ENCODE assay signal across 21 mouse cellular contexts in genomic region chr8:104205292-104205691, GRCm38 (mm10). TPM values are rescaled to one million over a fixed set of nuclear protein-coding genes. Genes with fewer than 3 reads are reported as not detected.
DNase-seq lines count a peak whose midpoint lies in the region; ATAC-seq lines count a peak whose summit lies in the region.
"Had no signal": no experiment of that assay in that cellular context is flagged by ENCODE, and none has a peak within 500 bp of the region (broad histone marks: within the 10 kb centered on the region; RNA-seq: fewer than 3 reads in every experiment).

No protein-coding gene starts in this region.

- no peak overlapping the region for H3K27ac ChIP-seq in hindbrain, embryonic 13.5 days
- no peak overlapping the region for H3K27ac ChIP-seq in hindbrain, embryonic 10.5 days
- no peak overlapping the region for H3K27ac ChIP-seq in hindbrain, embryonic 16.5 days (ENCODE audit: low read depth, low read length)
- H3K27ac ChIP-seq: embryonic facial prominence, embryonic 10.5 days; forebrain, embryonic 13.5 days; heart, embryonic 13.5 days had no signal

- H3K4me3 ChIP-seq in hindbrain, embryonic 13.5 days: no peak overlapping the region
- no peak overlapping the region for H3K4me3 ChIP-seq in hindbrain, embryonic 10.5 days
- no peak overlapping the region for H3K4me3 ChIP-seq in hindbrain, embryonic 16.5 days (ENCODE audit: low read length)
- H3K4me3 ChIP-seq: embryonic facial prominence, embryonic 10.5 days; forebrain, embryonic 13.5 days; heart, embryonic 13.5 days had no signal

- H3K4me2 ChIP-seq in hindbrain, embryonic 13.5 days: no peak overlapping the region
- no peak overlapping the region for H3K4me2 ChIP-seq in hindbrain, embryonic 16.5 days (ENCODE audit: low read length)
- H3K4me2 ChIP-seq: forebrain, embryonic 13.5 days; heart, embryonic 13.5 days had no signal

- H3K9me3 ChIP-seq in hindbrain, embryonic 13.5 days: no peaks in the 10 kb centered on the region
- no peaks in the 10 kb centered on the region for H3K9me3 ChIP-seq in hindbrain, embryonic 10.5 days
- no peaks in the 10 kb centered on the region; the same call in 1 of the 2 replicates for H3K9me3 ChIP-seq in hindbrain, embryonic 16.5 days (ENCODE audit: control insufficient read depth, low read length)
- H3K9me3 ChIP-seq: embryonic facial prominence, embryonic 10.5 days had no signal

- ATAC-seq in hindbrain, embryonic 13.5 days (ENCODE audit: low FRiP score): peak; percentile 54; the same call in 1 of the 2 replicates
- ATAC-seq in hindbrain, embryonic 16.5 days: peak; percentile 37
- no peak for ATAC-seq in granulocyte monocyte progenitor cell, adult 5-6 weeks (replicated peaks; ENCODE audit: poor library complexity, severe bottlenecking)
- ATAC-seq: forebrain, embryonic 13.5 days; forebrain, postnatal 0 days; inflammation-experienced regulatory T-cells, adult 6 months; intestine, postnatal 0 days; Patski had no signal

- 0 out of 2 replicates have a peak, but pooled peaks cover 15% of the 10 kb centered on the region for H3K27me3 ChIP-seq in hindbrain, embryonic 13.5 days
- peaks cover 26% of the 10 kb centered on the region; the same call in 1 of the 2 replicates for H3K27me3 ChIP-seq in hindbrain, embryonic 10.5 days (ENCODE audit: insufficient read depth, poor library complexity, severe bottlenecking)
- no peaks in the 10 kb centered on the region for H3K27me3 ChIP-seq in hindbrain, embryonic 16.5 days (replicated peaks; ENCODE audit: control insufficient read depth, insufficient read depth, low read length)
- H3K27me3 ChIP-seq: forebrain, embryonic 13.5 days had no signal

- DNase-seq in embryo, embryonic 10.5 days (ENCODE audit: low spot score): peak; percentile 6
- DNase-seq in embryo, embryonic 11 days: no peak
- no peak for DNase-seq in hindbrain, embryonic 10.5 days (ENCODE audit: low spot score)
- DNase-seq in R1 (ENCODE audit: low read depth, low spot score): peak; percentile 8
- DNase-seq: adrenal gland, postnatal 10 days; cerebellum, adult 11-12 months; cerebellum, adult 9-10 months; cerebellum, postnatal 25 days; forebrain, postnatal 0 days; gastrocnemius, postnatal 14 days; heart, postnatal 4 days had no signal

- no peak overlapping the region for H3K9ac ChIP-seq in hindbrain, embryonic 13.5 days
- H3K9ac ChIP-seq in hindbrain, embryonic 16.5 days (ENCODE audit: low read depth, low read length): no peak overlapping the region
- H3K9ac ChIP-seq: forebrain, embryonic 13.5 days; forebrain, postnatal 0 days; heart, embryonic 13.5 days had no signal

- H3K4me1 ChIP-seq in hindbrain, embryonic 13.5 days (replicated peaks): no peaks in the 10 kb centered on the region
- H3K4me1 ChIP-seq in hindbrain, embryonic 10.5 days (replicated peaks): no peaks in the 10 kb centered on the region
- H3K4me1 ChIP-seq in hindbrain, embryonic 16.5 days (ENCODE audit: control insufficient read depth, insufficient read depth, low read depth, low read length): no peaks in the 10 kb centered on the region
- H3K4me1 ChIP-seq: embryonic facial prominence, embryonic 10.5 days; forebrain, embryonic 13.5 days; heart, embryonic 13.5 days had no signal

- H3K36me3 ChIP-seq in hindbrain, embryonic 13.5 days: no peaks in the 10 kb centered on the region
- no peaks in the 10 kb centered on the region for H3K36me3 ChIP-seq in hindbrain, embryonic 10.5 days
- no peaks in the 10 kb centered on the region for H3K36me3 ChIP-seq in hindbrain, embryonic 16.5 days (ENCODE audit: control insufficient read depth, insufficient read depth, low read length)
- H3K36me3 ChIP-seq: embryonic facial prominence, embryonic 10.5 days; heart, embryonic 13.5 days had no signal

- WGBS in hindbrain, embryonic 13.5 days: 32% methylated on average over 3 of the region's 3 CpGs
- 59% methylated on average over 3 of the region's 3 CpGs for WGBS in hindbrain, embryonic 10.5 days
- 33% methylated on average over 3 of the region's 3 CpGs for WGBS in hindbrain, embryonic 16.5 days

RNA-seq across cellular contexts. Expression of gene Bean1, which starts 35.0 kb away (rescaled TPM):
- 3.3 and 4.4 TPM in 2 replicates for polyA plus RNA-seq in hindbrain, embryonic 13.5 days (2015; fragmentation: Nextera tagmentation; extraction: Ambion mirVana)
- 0.15 and 0.85 TPM in 2 replicates for polyA plus RNA-seq in hindbrain, embryonic 10.5 days (2016; fragmentation: Nextera tagmentation; extraction: Ambion mirVana)
- polyA plus RNA-seq in hindbrain, embryonic 16.5 days (2015; fragmentation: Nextera tagmentation; extraction: Ambion mirVana): 7.8 and 8.8 TPM in 2 replicates
- total RNA-seq in granulocyte monocyte progenitor cell, adult 5-6 weeks (2014; fragmentation: Nextera tagmentation): not detected in 2 replicates
- total RNA-seq in granulocyte monocyte progenitor cell, adult 5-6 weeks (2017): not detected in 2 replicates
- total RNA-seq: MEL had no signal
- polyA plus RNA-seq: inflammation-experienced regulatory T-cells, adult 6 months; Patski had no signal

RNA-seq across cellular contexts. Expression of gene Tk2, which starts 43.1 kb away (rescaled TPM):
- 45.7 TPM in 2 replicates for polyA plus RNA-seq in hindbrain, embryonic 13.5 days (2015; fragmentation: Nextera tagmentation; extraction: Ambion mirVana)
- 28.3 and 31.7 TPM in 2 replicates for polyA plus RNA-seq in hindbrain, embryonic 10.5 days (2016; fragmentation: Nextera tagmentation; extraction: Ambion mirVana)
- 49.0 and 50.3 TPM in 2 replicates for polyA plus RNA-seq in hindbrain, embryonic 16.5 days (2015; fragmentation: Nextera tagmentation; extraction: Ambion mirVana)
- total RNA-seq in granulocyte monocyte progenitor cell, adult 5-6 weeks (2014; fragmentation: Nextera tagmentation): 11.2 and 15.4 TPM in 2 replicates
- total RNA-seq in granulocyte monocyte progenitor cell, adult 5-6 weeks (2017): 11.7 and 12.6 TPM in 2 replicates

RNA-seq across cellular contexts. Expression of gene Cklf, which starts 45.4 kb away (rescaled TPM):
- polyA plus RNA-seq in hindbrain, embryonic 13.5 days (2015; fragmentation: Nextera tagmentation; extraction: Ambion mirVana): 36.1 TPM in 2 replicates
- 35.8 and 36.7 TPM in 2 replicates for polyA plus RNA-seq in hindbrain, embryonic 10.5 days (2016; fragmentation: Nextera tagmentation; extraction: Ambion mirVana)
- 33.6 and 36.9 TPM in 2 replicates for polyA plus RNA-seq in hindbrain, embryonic 16.5 days (2015; fragmentation: Nextera tagmentation; extraction: Ambion mirVana)
- 45.2 and 50.6 TPM in 2 replicates for total RNA-seq in granulocyte monocyte progenitor cell, adult 5-6 weeks (2014; fragmentation: Nextera tagmentation)
- 13.5 and 17.9 TPM in 2 replicates for total RNA-seq in granulocyte monocyte progenitor cell, adult 5-6 weeks (2017)

Comparison
In these comparisons a context has a peak if more than half of its experiments do, and no peak if none do; other contexts are left out.
1. DNase-seq: peak in embryo, embryonic 10.5 days (single experiment) and R1 (single experiment); none in embryo, embryonic 11 days (single experiment) and hindbrain, embryonic 10.5 days (single experiment).